Mouse (Mus musculus) testis, adult 2 months (tissue): ENCODE measurements around the gene Tmem121.

Experiments used
- CTCF ChIP-seq: fragments of 200-500 bp; IDR thresholded peaks from 2 replicates; pipeline ENCODE4 v1.5.1; 2012; ENCODE audit warnings: low read depth, mild to moderate bottlenecking, inconsistent platforms, low read length, moderate library complexity; ENCODE audit not compliant: control insufficient read depth, insufficient read depth, insufficient replicate concordance
- POLR2A ChIP-seq: fragments of 200-500 bp; IDR thresholded peaks from 2 replicates; pipeline ENCODE4 v1.6.1; 2012; ENCODE audit warnings: low read depth, mild to moderate bottlenecking, inconsistent platforms, low read length, moderate library complexity; ENCODE audit not compliant: control insufficient read depth

GRCm38 (mm10) chr12:113217306-113218242 lies 31.8 kb downstream of the Tmem121 start:
- TF ChIP-seq CTCF (peak; percentile 99), POLR2A (no peak)
